Mouse (Mus musculus) cerebellum, adult 2 months (tissue): Measurements from ENCODE around the gene Zeb2. TPM values are rescaled to one million over a fixed set of nuclear protein-coding genes. Genes with fewer than 3 reads are reported as not detected.

Source experiments
- DNase-seq, 2 experiments: peaks; one replicate each; pipeline ENCODE4 v3.0.0; 2021
- H3K27ac ChIP-seq: fragments of 200-500 bp; 2 replicates; pipeline ENCODE4 v1.5.1; 2012; ENCODE audit warnings: low read length, control low read depth, inconsistent platforms; ENCODE audit not compliant: insufficient read depth
- H3K27me3 ChIP-seq: fragments of 200-500 bp; 2 replicates; pipeline ENCODE4 v1.6.1; 2012; ENCODE audit warnings: inconsistent platforms, mild to moderate bottlenecking, low read length, moderate library complexity; ENCODE audit not compliant: control insufficient read depth, insufficient read depth
- H3K4me1 ChIP-seq: fragments of 200-500 bp; 2 replicates; pipeline ENCODE4 v1.6.1; 2011; ENCODE audit warnings: low read length; ENCODE audit not compliant: control insufficient read depth, insufficient read depth
- H3K4me3 ChIP-seq: fragments of 200-500 bp; replicated peaks from 2 replicates; pipeline ENCODE3; 2011; ENCODE audit warnings: mild to moderate bottlenecking, low read depth, low read length, control low read depth; ENCODE audit not compliant: insufficient read depth
- CTCF ChIP-seq: fragments of 200-500 bp; IDR thresholded peaks from 2 replicates; pipeline ENCODE4 v1.5.1; 2011; ENCODE audit warnings: low read depth, mild to moderate bottlenecking, control low read depth, low read length, moderate library complexity, borderline replicate concordance; ENCODE audit not compliant: insufficient read depth
- POLR2A ChIP-seq: fragments of 200-500 bp; IDR thresholded peaks from 2 replicates; pipeline ENCODE4 v1.6.1; 2011; ENCODE audit warnings: low read length, control low read depth, borderline replicate concordance; ENCODE audit not compliant: insufficient read depth
- WGBS: fragments of 180-500 bp; shearing (Covaris S2); methylation state at CpG from one replicate; pipeline ENCODE4 v1.1.7; 2018; 5-methylcytosine and 5-hydroxymethylcytosine counted together
- polyA plus RNA-seq: library from polyadenylated mRNA; depleted of rRNA; stranded (reverse); fragments of >200 nt; gene quantifications from 2 replicates; pipeline ENCODE4 v1.2.3, GENCODE M21; 2012

Gene Zeb2
- polyA plus RNA-seq, 1 experiment = 40.5 TPM

GRCm38 (mm10) chr2:45100628-45101027 is 16.6 kb downstream of the Zeb2 start:
- no peaks in the 10 kb centered on the region for H3K4me1 ChIP-seq

GRCm38 (mm10) chr2:45100017-45100416 is 17.2 kb downstream of the Zeb2 start:
- 60% methylated on average over 4 of the region's 4 CpGs for WGBS
- no peak for TF ChIP-seq CTCF
- TF ChIP-seq POLR2A = no peak

More at GRCm38 (mm10) chr2:45100628-45101027, 16.6 kb downstream of the Zeb2 start:
- WGBS = 74% methylated on average over 7 of the region's 7 CpGs
- DNase-seq = no peak
- Histone ChIP-seq H3K4me3 (no peak overlapping the region), H3K27ac (no peak overlapping the region), H3K27me3 (peaks cover 1% of the 10 kb centered on the region; the same call in 1 of the 2 replicates)
- TF ChIP-seq POLR2A = no peak
- no peak for TF ChIP-seq CTCF

GRCm38 (mm10) chr2:45099081-45099480 is 18.1 kb downstream of the Zeb2 start:
- H3K27ac ChIP-seq = no peak overlapping the region
- 88% methylated on average over 4 of the region's 4 CpGs for WGBS
- peaks cover 1% of the 10 kb centered on the region; the same call in 1 of the 2 replicates for H3K27me3 ChIP-seq
- TF ChIP-seq CTCF = no peak
- no peak for TF ChIP-seq POLR2A
- no peak overlapping the region for H3K4me3 ChIP-seq
- DNase-seq = no peak
- H3K4me1 ChIP-seq = no peaks in the 10 kb centered on the region

More at GRCm38 (mm10) chr2:45100017-45100416, 17.2 kb downstream of the Zeb2 start:
- no peak overlapping the region for H3K4me3 ChIP-seq
- no peak for DNase-seq
- no peaks in the 10 kb centered on the region for H3K4me1 ChIP-seq
- H3K27ac ChIP-seq = no peak overlapping the region; the same call in 1 of the 2 replicates
- H3K27me3 ChIP-seq = peaks cover 1% of the 10 kb centered on the region; the same call in 1 of the 2 replicates

GRCm38 (mm10) chr2:45097969-45098368 is 19.2 kb downstream of the Zeb2 start:
- H3K27me3 ChIP-seq = peaks cover 1% of the 10 kb centered on the region; the same call in 1 of the 2 replicates
- H3K27ac ChIP-seq = no peak overlapping the region
- TF ChIP-seq CTCF (no peak), POLR2A (no peak)
- H3K4me3 ChIP-seq = no peak overlapping the region
- DNase-seq = no peak
- H3K4me1 ChIP-seq = no peaks in the 10 kb centered on the region
- 22% methylated on average over 5 of the region's 5 CpGs for WGBS

- Histone ChIP-seq H3K27me3 (peaks cover 1% of the 10 kb centered on the region; the same call in 1 of the 2 replicates), H3K4me3 (no peak overlapping the region), H3K4me1 (no peaks in the 10 kb centered on the region), H3K27ac (no peak overlapping the region)
- WGBS = 27% methylated on average over 10 of the region's 10 CpGs
- no peak for TF ChIP-seq CTCF
- no peak for TF ChIP-seq POLR2A
- DNase-seq = no peak
Measured at GRCm38 (mm10) chr2:45096638-45097247, 20.5 kb downstream of the Zeb2 start.

- no peak overlapping the region for H3K4me3 ChIP-seq
- DNase-seq = no peak
- TF ChIP-seq POLR2A (no peak), CTCF (no peak)
- peaks cover 1% of the 10 kb centered on the region; the same call in 1 of the 2 replicates for H3K27me3 ChIP-seq
- H3K4me1 ChIP-seq = no peaks in the 10 kb centered on the region
- WGBS = 53% methylated on average over 9 of the region's 9 CpGs
- no peak overlapping the region for H3K27ac ChIP-seq
Measured at GRCm38 (mm10) chr2:45095825-45096224, 21.4 kb downstream of the Zeb2 start.

GRCm38 (mm10) chr2:45094371-45094967 is 22.7 kb downstream of the Zeb2 start:
- H3K27ac ChIP-seq = no peak overlapping the region
- peaks cover 1% of the 10 kb centered on the region; the same call in 1 of the 2 replicates for H3K27me3 ChIP-seq
- no peaks in the 10 kb centered on the region for H3K4me1 ChIP-seq
- H3K4me3 ChIP-seq = no peak overlapping the region
- 85% methylated on average over 2 of the region's 2 CpGs for WGBS
- no peak for DNase-seq
- TF ChIP-seq POLR2A (no peak), CTCF (no peak)

GRCm38 (mm10) chr2:45093479-45093878 is 23.7 kb downstream of the Zeb2 start:
- no peaks in the 10 kb centered on the region for H3K4me1 ChIP-seq
- H3K27me3 ChIP-seq = peaks cover 1% of the 10 kb centered on the region; the same call in 1 of the 2 replicates
- no peak for TF ChIP-seq POLR2A
- TF ChIP-seq CTCF = no peak
- WGBS = 93% methylated on average over 7 of the region's 7 CpGs
- no peak overlapping the region for H3K4me3 ChIP-seq
- DNase-seq = no peak
- no peak overlapping the region for H3K27ac ChIP-seq
